Mouse (Mus musculus) forebrain, embryonic 11.5 days (tissue): Measurements from ENCODE around the gene Gldc. TPM values are rescaled to one million over a fixed set of nuclear protein-coding genes. Genes with fewer than 3 reads are reported as not detected.
A peak's percentile ranks its signal among the peaks of the same experiment; 100 is the strongest.

ENCODE experiments used
- ATAC-seq: fragments of 200-750 bp; cut with Nextera tagmentation; replicated peaks from 2 replicates; pipeline ENCODE4 v1.8.0; 2017; ENCODE audit warnings: moderate TSS enrichment; ENCODE audit not compliant: low FRiP score
- DNase-seq: peaks from one replicate; pipeline ENCODE4 v3.0.0-alpha.2; 2017; ENCODE audit warnings: low spot score
- H3K27ac ChIP-seq: fragments of 300-500 bp; sonication (generic); 2 replicates; pipeline ENCODE4 v1.5.1; 2014; ENCODE audit warnings: low read depth, low read length
- H3K27me3 ChIP-seq: fragments of 300-500 bp; sonication (generic); 2 replicates; pipeline ENCODE4 v1.6.1; 2014; ENCODE audit warnings: mild to moderate bottlenecking, low read length, mixed read lengths; ENCODE audit not compliant: control insufficient read depth, insufficient read depth
- H3K36me3 ChIP-seq: fragments of 300-500 bp; sonication (generic); 2 replicates; pipeline ENCODE4 v1.6.1; 2014; ENCODE audit warnings: mild to moderate bottlenecking, low read length, moderate library complexity, mixed read lengths; ENCODE audit not compliant: control insufficient read depth, insufficient read depth
- H3K4me1 ChIP-seq: fragments of 300-500 bp; sonication (generic); replicated peaks from 2 replicates; pipeline ENCODE4 v1.6.1; 2014; ENCODE audit warnings: low read length, mixed read lengths; ENCODE audit not compliant: control insufficient read depth, insufficient read depth
- H3K4me2 ChIP-seq: fragments of 300-500 bp; sonication (generic); 2 replicates; pipeline ENCODE4 v1.6.1; 2014; ENCODE audit warnings: low read depth, mild to moderate bottlenecking, low read length, moderate library complexity, mixed read lengths; ENCODE audit not compliant: severe bottlenecking
- H3K4me3 ChIP-seq: fragments of 300-500 bp; sonication (generic); 2 replicates; pipeline ENCODE4 v1.5.1; 2014; ENCODE audit warnings: low read depth, low read length
- H3K9ac ChIP-seq: fragments of 300-500 bp; sonication (generic); 2 replicates; pipeline ENCODE4 v1.6.1; 2014; ENCODE audit warnings: low read length
- H3K9me3 ChIP-seq: fragments of 300-500 bp; sonication (generic); 2 replicates; pipeline ENCODE4 v1.6.1; 2016; ENCODE audit warnings: low read length, mixed read lengths; ENCODE audit not compliant: control insufficient read depth
- WGBS: fragments of 180-500 bp; shearing (Covaris S2); extraction: QIAGEN DNeasy Blood & Tissue Kit; methylation state at CpG from one replicate; pipeline ENCODE4 v1.1.7; 2014; 5-methylcytosine and 5-hydroxymethylcytosine counted together
- polyA plus RNA-seq: library from polyadenylated mRNA; unstranded; fragments of >200 nt; fragmentation: Nextera tagmentation; extraction: Ambion mirVana; gene quantifications from 2 replicates; pipeline ENCODE4 v1.2.1, GENCODE M21; 2014

The Gldc gene
- polyA plus RNA-seq, 1 experiment from 2014 or later: 50.8 TPM

- Histone ChIP-seq H3K4me2 (no peak overlapping the region), H3K27me3 (no peaks in the 10 kb centered on the region), H3K4me1 (peaks cover 10% of the 10 kb centered on the region; the same call in 1 of the 2 replicates), H3K4me3 (no peak overlapping the region), H3K9me3 (no peaks in the 10 kb centered on the region), H3K36me3 (peaks cover 2% of the 10 kb centered on the region; the same call in 1 of the 2 replicates), H3K9ac (no peak overlapping the region), H3K27ac (no peak overlapping the region)
- WGBS: 92% methylated on average over 10 of the region's 10 CpGs
- no peak for DNase-seq
- ATAC-seq: no peak
Observed at GRCm38 (mm10) chr19:30151290-30151689, 23.9 kb downstream of the Gldc start.

- no peaks in the 10 kb centered on the region for H3K9me3 ChIP-seq
- WGBS: 62% methylated on average over 6 of the region's 6 CpGs
- H3K27ac ChIP-seq: no peak overlapping the region
- no peak overlapping the region for H3K4me2 ChIP-seq
- DNase-seq: no peak
- H3K9ac ChIP-seq: no peak overlapping the region
- no peak overlapping the region for H3K4me3 ChIP-seq
- peaks cover 2% of the 10 kb centered on the region; the same call in 1 of the 2 replicates for H3K36me3 ChIP-seq
- ATAC-seq: no peak
- no peaks in the 10 kb centered on the region for H3K27me3 ChIP-seq
- peaks cover 5% of the 10 kb centered on the region; the same call in 1 of the 2 replicates for H3K4me1 ChIP-seq
Observed at GRCm38 (mm10) chr19:30149238-30149805, 25.9 kb downstream of the Gldc start.

DNA sequence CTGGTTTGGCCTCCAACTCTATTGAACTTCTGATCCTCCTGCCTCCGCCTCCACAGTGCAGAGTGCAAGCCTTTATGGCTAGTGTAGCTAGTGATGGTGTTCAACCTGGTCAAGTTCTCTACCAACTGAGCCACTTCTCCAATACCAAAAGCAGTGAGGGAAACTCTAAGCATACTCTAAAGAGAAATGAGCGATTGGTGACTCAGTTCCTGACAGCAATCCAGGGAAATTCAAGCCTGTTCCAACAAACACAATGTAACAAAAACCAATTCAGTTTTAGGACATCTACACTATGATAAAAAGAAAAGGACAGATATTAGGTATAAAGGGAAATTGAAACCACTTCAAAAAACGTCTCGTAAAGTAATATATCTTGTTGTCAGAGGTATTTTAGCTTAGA lies 27.9 kb downstream of the Gldc start:
- no peak overlapping the region for H3K9ac ChIP-seq
- 85% methylated on average over 4 of the region's 4 CpGs for WGBS
- no peaks in the 10 kb centered on the region for H3K9me3 ChIP-seq
- ATAC-seq (no peak), DNase-seq (no peak)
- H3K27ac ChIP-seq: no peak overlapping the region
- H3K4me2 ChIP-seq: no peak overlapping the region
- no peaks in the 10 kb centered on the region for H3K27me3 ChIP-seq
- H3K4me3 ChIP-seq: no peak overlapping the region
- H3K36me3 ChIP-seq: peaks cover 2% of the 10 kb centered on the region; the same call in 1 of the 2 replicates
- no peaks in the 10 kb centered on the region for H3K4me1 ChIP-seq

- Histone ChIP-seq H3K4me1 (no peaks in the 10 kb centered on the region), H3K4me2 (no peak overlapping the region), H3K27me3 (no peaks in the 10 kb centered on the region), H3K9me3 (no peaks in the 10 kb centered on the region), H3K4me3 (no peak overlapping the region), H3K9ac (no peak overlapping the region), H3K36me3 (peaks cover 2% of the 10 kb centered on the region; the same call in 1 of the 2 replicates), H3K27ac (no peak overlapping the region)
- ATAC-seq (no peak), DNase-seq (no peak)
- 79% methylated on average over 6 of the region's 6 CpGs for WGBS
Observed at GRCm38 (mm10) chr19:30146761-30147160, 28.5 kb downstream of the Gldc start.

GRCm38 (mm10) chr19:30145106-30145505 lies 30.1 kb downstream of the Gldc start:
- Histone ChIP-seq H3K4me2 (no peak overlapping the region), H3K27me3 (no peaks in the 10 kb centered on the region), H3K36me3 (peaks cover 2% of the 10 kb centered on the region; the same call in 1 of the 2 replicates), H3K4me1 (no peaks in the 10 kb centered on the region), H3K27ac (no peak overlapping the region), H3K4me3 (no peak overlapping the region), H3K9me3 (no peaks in the 10 kb centered on the region), H3K9ac (no peak overlapping the region)
- WGBS: 98% methylated on average over 4 of the region's 4 CpGs
- DNase-seq (no peak), ATAC-seq (no peak)

DNA sequence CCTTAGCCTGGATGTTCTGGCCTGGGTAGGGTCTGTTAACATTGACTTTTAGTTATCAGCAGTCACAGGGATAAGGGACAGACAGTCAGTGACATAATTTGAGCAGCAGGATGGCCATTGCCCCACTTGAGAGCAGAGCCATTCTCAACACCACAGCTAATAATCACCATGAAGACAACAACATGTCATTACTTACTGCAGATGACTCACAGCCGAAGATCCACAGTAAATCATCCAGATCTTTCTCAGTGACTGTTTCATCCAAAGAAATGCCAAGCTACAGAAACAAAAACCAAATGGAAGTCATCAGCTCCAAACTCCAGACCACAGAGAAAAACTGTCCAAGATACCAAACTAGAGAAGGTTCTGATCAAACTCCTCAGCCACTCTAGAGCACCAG lies 38.9 kb downstream of the Gldc start:
- 86% methylated on average over 1 of the region's 1 CpGs for WGBS
- Histone ChIP-seq H3K27ac (no peak overlapping the region), H3K4me3 (no peak overlapping the region), H3K9ac (no peak overlapping the region), H3K27me3 (no peaks in the 10 kb centered on the region), H3K9me3 (no peaks in the 10 kb centered on the region), H3K4me2 (no peak overlapping the region), H3K36me3 (peaks cover 2% of the 10 kb centered on the region; the same call in 1 of the 2 replicates), H3K4me1 (no peaks in the 10 kb centered on the region)
- DNase-seq (no peak), ATAC-seq (no peak)

DNA sequence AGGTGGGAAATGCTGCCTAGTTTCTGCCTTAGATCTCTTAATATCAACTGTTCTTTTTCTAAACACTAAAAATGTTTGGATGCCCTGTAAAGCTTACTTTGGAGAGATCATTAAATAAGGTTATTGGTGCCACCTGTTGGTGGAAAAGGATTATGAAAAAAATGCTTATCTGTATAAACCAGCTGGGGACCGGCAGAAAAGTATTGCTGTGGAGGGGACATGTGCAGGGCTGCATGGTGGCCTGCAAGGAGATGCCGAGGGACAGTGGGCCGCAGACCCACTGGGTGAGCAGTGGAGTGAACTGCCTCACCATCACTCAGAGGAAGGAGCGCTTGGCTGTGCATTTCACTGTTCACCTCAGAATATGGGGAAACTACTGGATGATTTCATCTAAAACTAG lies 47.1 kb downstream of the Gldc start:
- Histone ChIP-seq H3K4me1 (peaks cover 3% of the 10 kb centered on the region; the same call in 1 of the 2 replicates), H3K27ac (no peak overlapping the region), H3K4me2 (no peak overlapping the region), H3K9me3 (no peaks in the 10 kb centered on the region), H3K9ac (no peak overlapping the region), H3K27me3 (no peaks in the 10 kb centered on the region), H3K4me3 (no peak overlapping the region), H3K36me3 (no peaks in the 10 kb centered on the region; the same call in 1 of the 2 replicates)
- 79% methylated on average over 4 of the region's 4 CpGs for WGBS
- ATAC-seq (no peak), DNase-seq (no peak)

DNA sequence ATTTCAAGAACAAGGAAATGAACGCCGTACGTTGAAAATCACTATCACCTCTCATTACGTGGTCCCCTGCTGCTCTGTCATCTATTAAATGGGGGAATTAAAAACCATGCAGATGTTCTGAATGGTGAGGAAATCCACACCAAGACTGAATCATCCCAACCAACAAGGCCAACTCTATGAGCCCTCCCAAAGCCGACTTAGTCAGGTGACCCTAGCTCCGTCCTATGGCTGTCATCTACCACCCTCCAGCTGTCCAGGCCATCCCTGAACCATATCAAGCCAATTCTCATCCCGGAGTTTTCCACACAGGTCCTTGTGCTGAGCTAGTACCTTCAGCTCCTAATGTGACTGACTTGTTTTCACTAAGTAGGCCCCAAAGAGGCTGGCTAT lies 49.6 kb downstream of the Gldc start:
- WGBS: 83% methylated on average over 7 of the region's 7 CpGs
- ATAC-seq (no peak), DNase-seq (no peak)
- H3K4me1 ChIP-seq: peaks cover 3% of the 10 kb centered on the region; the same call in 1 of the 2 replicates
- H3K4me2 ChIP-seq: no peak overlapping the region
- no peak overlapping the region for H3K9ac ChIP-seq
- no peaks in the 10 kb centered on the region for H3K9me3 ChIP-seq
- no peaks in the 10 kb centered on the region for H3K27me3 ChIP-seq
- H3K4me3 ChIP-seq: no peak overlapping the region
- H3K36me3 ChIP-seq: no peaks in the 10 kb centered on the region; the same call in 1 of the 2 replicates
- 0 out of 2 replicates have a peak overlapping the region, but pooled peaks have one; percentile 7 for H3K27ac ChIP-seq
